Comparison of ENCODE assay signal across 10 mouse cellular contexts in genomic region chr5:75247070-75247740, GRCm38 (mm10).
DNase-seq lines count a peak whose midpoint lies in the region; ATAC-seq lines count a peak whose summit lies in the region.
"Had no signal": no experiment of that assay in that cellular context is flagged by ENCODE, and none has a peak within 500 bp of the region (broad histone marks: within the 10 kb centered on the region; RNA-seq: fewer than 3 reads in every experiment).

No protein-coding gene starts in this region.

- H3K9me3 ChIP-seq in hindbrain, embryonic 13.5 days, result no peaks in the 10 kb centered on the region
- H3K9me3 ChIP-seq in hindbrain, embryonic 11.5 days (ENCODE audit: control insufficient read depth, low read length), result no peaks in the 10 kb centered on the region

- no peak overlapping the region for H3K9ac ChIP-seq in hindbrain, embryonic 13.5 days
- no peak overlapping the region for H3K9ac ChIP-seq in hindbrain, embryonic 11.5 days (ENCODE audit: low read depth, low read length)

- DNase-seq in hindbrain, embryonic 11.5 days (ENCODE audit: low spot score), result no peak
- peak; percentile 43 to 45 for DNase-seq in frontal cortex, postnatal 10 days (ENCODE audit: low spot score in 2 of 2)
- peak; percentile 50 to 66 for DNase-seq in left cerebral cortex, postnatal 10 days (ENCODE audit: extremely low spot score in 1 of 2, low spot score in 2 of 2)
- DNase-seq in right cerebral cortex, postnatal 10 days (ENCODE audit: low spot score in 2 of 2), result peak; percentile 79 to 80
- DNase-seq in kidney, postnatal 25 days, result no peak
- no peak for DNase-seq in c-Kit-positive CD71-positive TER-119-positive erythroid progenitor cells, embryonic 14.5 days (ENCODE audit: low spot score)
- no peak for DNase-seq in ovary, postnatal 10 days (ENCODE audit: low spot score)
- DNase-seq: lung, adult 2 months had no signal

- H3K36me3 ChIP-seq in hindbrain, embryonic 13.5 days, result no peaks in the 10 kb centered on the region
- H3K36me3 ChIP-seq in hindbrain, embryonic 11.5 days (ENCODE audit: control insufficient read depth, insufficient read depth, low read length), result no peaks in the 10 kb centered on the region

- peak overlapping the region; percentile 38 for H3K4me2 ChIP-seq in hindbrain, embryonic 13.5 days
- H3K4me2 ChIP-seq in hindbrain, embryonic 11.5 days (replicated peaks; ENCODE audit: low read depth, low read length), result no peak overlapping the region

- ATAC-seq in hindbrain, embryonic 13.5 days (ENCODE audit: low FRiP score), result 0 out of 2 replicates have a peak, but pooled peaks have one; percentile 52
- ATAC-seq in hindbrain, embryonic 11.5 days (ENCODE audit: low FRiP score), result no peak
- ATAC-seq: intestine, embryonic 16.5 days had no signal

- intact Hi-C loops in left cerebral cortex, postnatal 10 days (cut with DNase I), result no loop called here

- H3K4me3 ChIP-seq in hindbrain, embryonic 13.5 days, result no peak overlapping the region
- no peak overlapping the region for H3K4me3 ChIP-seq in hindbrain, embryonic 11.5 days (ENCODE audit: low read depth, low read length)

- H3K4me1 ChIP-seq in hindbrain, embryonic 13.5 days (replicated peaks), result peaks cover 14% of the 10 kb centered on the region
- no peaks in the 10 kb centered on the region for H3K4me1 ChIP-seq in hindbrain, embryonic 11.5 days (replicated peaks; ENCODE audit: control insufficient read depth, insufficient read depth, low read length)

- WGBS in hindbrain, embryonic 13.5 days, result 48% methylated on average over 25 of the region's 25 CpGs
- WGBS in hindbrain, embryonic 11.5 days, result 73% methylated on average over 25 of the region's 25 CpGs

- no peaks in the 10 kb centered on the region for H3K27me3 ChIP-seq in hindbrain, embryonic 13.5 days
- H3K27me3 ChIP-seq in hindbrain, embryonic 11.5 days (ENCODE audit: control insufficient read depth, insufficient read depth, low read length), result no peaks in the 10 kb centered on the region

- peak overlapping the region; percentile 75 for H3K27ac ChIP-seq in hindbrain, embryonic 13.5 days
- no peak overlapping the region for H3K27ac ChIP-seq in hindbrain, embryonic 11.5 days (ENCODE audit: low read depth, low read length)

Comparison
In these comparisons a context has a peak if more than half of its experiments do, and no peak if none do; other contexts are left out.
1. DNase-seq: peak in frontal cortex, postnatal 10 days (2 of 2), left cerebral cortex, postnatal 10 days (2 of 2) and right cerebral cortex, postnatal 10 days (2 of 2); none in hindbrain, embryonic 11.5 days (single experiment), kidney, postnatal 25 days (0 of 2), c-Kit-positive CD71-positive TER-119-positive erythroid progenitor cells, embryonic 14.5 days (single experiment) and ovary, postnatal 10 days (single experiment).